Mouse (Mus musculus) kidney, adult 10 weeks (tissue): ENCODE measurements around the gene Tmem9. TPM values are rescaled to one million over a fixed set of nuclear protein-coding genes. Genes with fewer than 3 reads are reported as not detected.

Experiments
- polyA plus RNA-seq: library from polyadenylated mRNA; stranded (reverse); fragments of 350-450 nt; fragmentation: Illumina TruSeq; extraction: RNeasy Lipid Tissue Mini Kit (QIAGEN cat#74804); gene quantifications from one replicate; pipeline ENCODE4 v1.2.3, GENCODE M21; 2014; ENCODE audit warnings: low read depth, low replicate concordance

The Tmem9 gene
- polyA plus RNA-seq = 6.1 TPM

DNA sequence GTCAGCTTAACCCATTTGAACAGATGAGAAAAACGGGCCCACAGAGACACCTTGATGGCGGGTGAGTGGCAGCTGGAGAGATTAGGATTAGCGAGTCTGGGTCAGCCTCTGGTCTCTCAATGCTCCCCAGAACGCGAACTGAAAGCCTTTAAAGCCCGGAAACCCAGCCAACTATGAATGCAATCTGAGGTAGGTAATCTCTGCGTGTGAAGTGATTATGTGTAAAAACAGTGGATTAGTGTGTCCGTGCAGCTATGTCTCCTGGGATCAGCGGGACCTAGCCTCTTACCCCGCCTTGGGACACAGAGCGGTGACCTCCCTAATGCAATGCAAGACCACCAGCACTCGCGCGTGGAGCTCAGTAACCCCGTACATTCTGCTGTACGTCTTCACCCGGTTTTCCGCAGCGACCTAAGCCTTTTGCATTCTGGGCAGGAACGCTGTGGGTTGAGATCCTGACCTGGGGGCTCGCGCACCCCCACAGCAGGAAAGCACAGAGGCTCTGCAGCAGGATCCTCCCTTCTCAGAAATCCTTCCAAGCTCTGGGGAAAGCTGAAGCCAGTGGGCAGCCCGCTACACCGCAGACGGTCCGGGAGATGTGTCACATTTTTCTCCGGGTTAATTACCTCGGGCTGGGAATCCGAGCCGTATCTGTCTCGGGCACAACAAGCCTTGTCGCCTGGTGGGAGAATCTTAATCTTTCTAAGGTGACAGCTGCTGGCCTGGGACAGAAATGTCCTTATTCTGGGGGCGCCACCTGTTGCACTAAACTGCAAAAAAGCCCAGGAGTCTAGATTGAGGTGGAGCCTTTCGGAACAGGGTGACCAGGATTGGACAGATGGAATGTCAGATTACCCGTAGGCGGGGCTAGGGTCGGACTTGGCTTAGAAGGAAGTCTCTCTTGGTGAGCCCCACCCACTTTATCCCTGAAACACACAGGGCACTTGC, at the start of gene Tmem9:
Gene Tmem9, plus strand, starts transcription at position 940 of the 948 bp plus-strand sequence.

DNA sequence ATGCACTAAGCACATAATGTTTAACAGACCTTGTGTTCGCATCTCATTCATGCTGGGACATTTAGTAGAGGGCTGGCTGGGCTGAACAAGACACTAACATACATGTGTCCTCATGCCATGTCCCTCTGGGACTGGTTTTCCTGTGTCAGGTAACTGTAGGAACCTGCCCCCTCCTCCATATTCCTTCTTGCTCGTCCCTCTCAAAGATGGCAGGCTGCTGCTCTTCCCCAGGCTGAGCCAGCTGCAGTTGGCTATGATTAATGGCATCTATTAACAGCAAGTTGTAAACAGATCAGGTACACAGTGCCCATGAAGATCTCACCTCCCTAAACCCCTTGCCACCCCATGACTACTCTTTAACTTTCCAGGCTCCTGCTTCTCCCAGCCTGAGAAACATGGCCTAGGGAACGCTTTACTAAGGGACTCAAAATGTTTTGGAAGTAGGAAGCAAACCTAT, 1.6 kb upstream of the Tmem9 start, which contains the start of gene Igfn1:
Gene Igfn1, minus strand, starts transcription at position 51 of the 457 bp plus-strand sequence.

DNA sequence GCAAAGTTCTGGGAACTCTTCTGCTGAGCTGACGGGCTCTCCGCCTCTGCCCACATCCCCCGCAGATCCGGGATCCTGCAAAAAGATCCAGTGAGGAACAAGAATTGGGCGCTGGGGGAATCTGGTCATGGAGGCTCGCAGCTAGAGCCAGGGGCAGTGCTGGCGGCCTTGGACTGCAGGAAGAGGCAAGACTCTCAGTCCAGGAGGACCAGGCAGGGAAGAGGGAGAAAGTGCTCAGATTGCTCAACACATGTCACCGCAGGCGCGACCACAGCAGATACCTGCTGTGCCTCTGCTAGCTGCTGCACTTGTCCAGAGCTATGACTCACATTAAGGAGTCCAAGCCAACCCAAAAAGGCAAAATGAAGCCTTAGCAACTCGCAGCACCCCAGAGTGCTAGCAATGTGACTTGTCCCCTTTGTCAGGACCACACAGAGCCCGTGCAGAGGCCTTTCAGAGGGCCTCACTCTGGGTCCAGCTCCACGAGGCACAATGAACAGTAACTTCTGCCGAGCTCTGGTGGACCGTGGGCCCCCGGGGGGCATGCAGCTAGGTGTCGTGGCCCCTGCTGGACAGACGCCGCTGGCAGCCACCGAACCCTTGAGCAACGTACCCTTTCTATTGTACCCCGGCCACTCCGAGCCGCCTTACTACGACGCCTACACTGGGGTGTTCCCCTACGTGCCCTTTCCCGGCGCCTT, 42.5 kb downstream of the Tmem9 start, which contains the start of gene Ascl5:
Gene Ascl5, plus strand, starts transcription at position 493 of the 701 bp plus-strand sequence.

DNA sequence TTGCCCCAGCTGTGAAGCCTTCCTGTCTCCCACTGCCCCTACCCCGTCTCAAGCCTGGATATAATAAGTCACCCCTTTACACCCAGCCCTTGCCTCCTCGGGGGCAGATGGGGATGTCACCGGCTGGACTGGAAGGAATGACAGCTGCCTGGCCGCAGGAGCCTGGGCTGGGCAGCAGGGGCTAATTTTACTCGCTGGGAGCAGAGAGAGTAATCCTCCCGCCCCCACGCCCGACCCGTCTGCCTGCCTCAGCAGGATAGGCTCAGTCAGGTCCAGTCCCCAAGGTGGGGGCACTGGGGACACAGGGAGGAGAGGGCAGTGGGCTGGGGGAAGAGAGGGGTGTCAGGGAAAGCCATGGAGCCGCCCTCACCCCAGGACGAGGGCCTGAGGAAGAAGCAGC, 44.6 kb downstream of the Tmem9 start, which contains the start of gene Cacna1s:
Gene Cacna1s, plus strand, starts transcription at position 204 of the 400 bp plus-strand sequence.

Other genes with a start within 250 kb of the Tmem9 start
- 0.89 TPM for gene Phlda3, start 242.0 kb upstream of the Tmem9 start, polyA plus RNA-seq
- gene Tnni1, start 228.7 kb upstream of the Tmem9 start, polyA plus RNA-seq = not detected
- gene Lad1, start 189.6 kb upstream of the Tmem9 start, polyA plus RNA-seq = 8.3 TPM
- not detected for gene Tnnt2, start 171.8 kb upstream of the Tmem9 start, polyA plus RNA-seq
- gene Pkp1, start 88.9 kb upstream of the Tmem9 start, polyA plus RNA-seq = not detected
- not detected for gene Igfn1, start 1.8 kb upstream of the Tmem9 start, polyA plus RNA-seq
- not detected for gene Ascl5, start 42.7 kb downstream of the Tmem9 start, polyA plus RNA-seq
- not detected for gene Cacna1s, start 44.6 kb downstream of the Tmem9 start, polyA plus RNA-seq
- not detected for gene Kif21b, start 123.2 kb downstream of the Tmem9 start, polyA plus RNA-seq
- not detected for gene Mroh3, start 204.7 kb downstream of the Tmem9 start, polyA plus RNA-seq
- gene Inava, start 226.1 kb downstream of the Tmem9 start, polyA plus RNA-seq = 1.5 TPM